Mouse (Mus musculus): ENCODE measurements at regions not wholly inside any gene's neighbourhood (a gene's known extent, or its start where the extent isn't known, plus 50 kb on each side); places are given as distances from the start of the nearest gene placed in this dataset.

DNA sequence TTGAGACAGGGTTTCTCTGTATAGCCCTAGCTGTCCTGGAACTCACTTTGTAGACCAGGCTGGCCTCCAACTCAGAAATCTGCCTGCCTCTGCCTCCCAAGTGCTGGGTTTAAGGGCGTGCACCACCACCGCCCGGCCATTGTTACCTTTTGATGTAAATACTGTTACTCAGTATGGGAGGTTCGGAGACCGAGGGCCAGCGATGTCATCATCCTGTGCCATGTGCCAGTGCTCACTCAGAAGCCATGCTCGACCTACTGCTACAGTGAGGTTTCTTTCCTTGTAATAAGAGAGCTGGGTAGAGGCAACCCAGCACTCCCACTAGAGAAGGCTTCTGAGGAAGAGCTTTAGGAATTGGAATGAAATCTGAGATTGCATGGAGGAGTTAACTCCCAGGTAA lies 191.6 kb upstream of the Tgfbr2 start:
- in situ Hi-C loops (cut with MboI): loop anchor here (10.0 kb wide), 1 partner anchor 152 kb away; no protein-coding TSS in a partner anchor

DNA sequence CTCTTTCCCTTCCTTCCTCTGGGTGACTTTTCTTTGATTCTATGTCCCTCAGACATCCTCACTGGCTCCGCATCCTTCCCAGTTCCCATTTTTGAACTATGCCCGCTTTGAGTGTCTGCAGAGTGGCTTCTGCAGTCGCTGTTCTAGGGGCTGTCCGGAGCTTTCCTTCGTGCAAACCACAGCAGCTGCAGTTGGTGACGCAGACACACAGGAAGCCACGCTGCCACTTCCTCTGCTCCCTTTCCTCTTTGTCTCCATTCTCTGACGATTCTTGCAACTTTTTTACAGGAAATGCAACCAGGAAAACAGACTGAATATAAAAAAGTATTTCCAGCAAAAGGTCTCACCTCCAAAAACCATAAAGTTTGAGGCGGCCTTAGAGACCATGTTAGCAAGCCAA lies 191.0 kb upstream of the Tgfbr2 start:
- in situ Hi-C loops (cut with MboI): loop anchor here (10.0 kb wide), 1 partner anchor 151 kb away; no protein-coding TSS in a partner anchor

DNA sequence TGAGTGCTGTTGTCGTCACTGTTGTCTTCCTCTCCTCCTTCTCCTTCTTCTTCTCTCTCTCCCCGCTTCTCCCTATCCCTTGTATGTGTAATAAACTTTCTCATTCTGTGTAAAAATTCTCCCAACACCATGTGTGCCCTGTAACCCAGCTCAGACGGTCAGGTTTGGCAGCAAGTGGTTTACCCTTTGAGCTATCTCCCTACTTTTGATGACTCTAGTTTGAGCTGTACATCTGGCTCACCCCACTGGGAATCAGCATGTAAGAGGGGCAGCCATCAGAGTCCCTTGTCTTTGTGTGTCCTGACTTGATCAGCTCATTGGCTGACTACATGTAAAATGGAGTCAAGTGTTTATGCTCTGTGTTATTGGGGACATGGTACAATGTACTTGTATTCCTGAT lies 190.5 kb upstream of the Tgfbr2 start:
- in situ Hi-C loops (cut with MboI): loop anchor here (10.0 kb wide), 1 partner anchor 151 kb away; no protein-coding TSS in a partner anchor

DNA sequence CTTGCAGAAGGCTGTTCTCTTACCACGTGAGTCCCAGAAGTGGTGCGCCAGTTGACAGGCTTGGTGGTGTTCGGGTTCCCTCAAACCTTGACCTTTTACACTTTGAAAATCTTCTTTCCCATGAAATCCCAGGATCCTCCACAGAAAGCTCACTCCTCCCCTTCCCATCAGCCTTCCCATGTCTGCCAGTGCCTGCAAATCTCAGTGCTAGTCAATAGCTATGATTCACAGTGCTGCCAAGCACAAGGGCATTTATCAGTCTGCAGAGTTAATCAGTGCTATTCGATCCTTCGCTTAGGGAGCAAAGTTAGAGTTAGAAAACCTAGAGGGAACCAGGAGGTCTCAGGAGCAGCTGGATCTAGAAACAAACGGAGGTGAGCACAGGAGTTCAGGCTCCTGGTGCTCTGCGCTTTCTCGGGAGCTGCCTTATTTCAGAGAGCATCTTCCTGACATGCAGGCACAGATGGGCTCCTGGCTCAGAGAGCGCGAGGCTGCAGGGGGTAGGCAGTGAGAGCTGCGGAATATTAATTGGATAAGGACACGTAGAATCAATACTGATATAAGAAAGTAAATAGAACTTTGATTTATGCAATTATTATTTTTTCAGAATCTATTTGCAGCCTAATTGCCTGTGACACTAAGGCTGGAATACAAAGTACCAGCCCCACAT lies 190.0 kb upstream of the Tgfbr2 start:
- in situ Hi-C loops (cut with MboI): loop anchor here (10.0 kb wide), 1 partner anchor 150 kb away; no protein-coding TSS in a partner anchor

- in situ Hi-C loops (cut with MboI): loop anchor here (10.0 kb wide), 1 partner anchor 146 kb away; no protein-coding TSS in a partner anchor
Measured at GRCm38 (mm10) chr9:116361092-116361491, 185.9 kb upstream of the Tgfbr2 start.

DNA sequence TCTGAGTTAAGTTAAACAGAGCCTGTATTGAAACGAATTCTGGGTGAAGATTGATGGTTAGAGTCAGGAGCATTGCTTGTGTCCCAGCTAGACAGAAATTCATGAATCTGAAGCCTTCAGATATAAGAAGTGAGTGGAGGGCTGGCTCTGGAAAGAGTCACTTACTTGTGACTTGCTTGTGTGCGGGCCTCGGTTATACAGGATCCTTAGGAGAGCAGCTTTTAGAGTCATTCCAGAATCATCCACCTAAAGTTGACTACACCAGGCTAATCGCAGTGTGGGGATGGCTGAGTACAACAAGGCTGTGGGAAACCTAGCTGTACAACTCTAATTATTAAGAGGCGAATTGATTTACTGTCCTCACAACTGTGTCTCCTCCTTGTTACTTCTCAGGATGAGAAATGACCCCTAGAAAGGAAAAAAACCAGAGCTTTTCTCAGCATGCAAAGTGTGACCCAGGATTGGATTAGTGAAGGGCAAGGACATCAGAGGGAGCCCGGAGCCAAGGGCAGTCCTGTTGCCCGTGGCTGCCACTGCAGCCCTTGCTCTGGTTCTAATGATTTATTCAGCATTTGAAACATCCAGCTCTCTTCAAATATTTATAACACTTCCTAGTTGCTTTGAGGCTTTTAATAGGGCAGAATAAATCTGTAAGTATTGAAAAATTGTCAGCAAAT lies 179.0 kb upstream of the Tgfbr2 start:
- in situ Hi-C loops (cut with MboI): no loop called here

DNA sequence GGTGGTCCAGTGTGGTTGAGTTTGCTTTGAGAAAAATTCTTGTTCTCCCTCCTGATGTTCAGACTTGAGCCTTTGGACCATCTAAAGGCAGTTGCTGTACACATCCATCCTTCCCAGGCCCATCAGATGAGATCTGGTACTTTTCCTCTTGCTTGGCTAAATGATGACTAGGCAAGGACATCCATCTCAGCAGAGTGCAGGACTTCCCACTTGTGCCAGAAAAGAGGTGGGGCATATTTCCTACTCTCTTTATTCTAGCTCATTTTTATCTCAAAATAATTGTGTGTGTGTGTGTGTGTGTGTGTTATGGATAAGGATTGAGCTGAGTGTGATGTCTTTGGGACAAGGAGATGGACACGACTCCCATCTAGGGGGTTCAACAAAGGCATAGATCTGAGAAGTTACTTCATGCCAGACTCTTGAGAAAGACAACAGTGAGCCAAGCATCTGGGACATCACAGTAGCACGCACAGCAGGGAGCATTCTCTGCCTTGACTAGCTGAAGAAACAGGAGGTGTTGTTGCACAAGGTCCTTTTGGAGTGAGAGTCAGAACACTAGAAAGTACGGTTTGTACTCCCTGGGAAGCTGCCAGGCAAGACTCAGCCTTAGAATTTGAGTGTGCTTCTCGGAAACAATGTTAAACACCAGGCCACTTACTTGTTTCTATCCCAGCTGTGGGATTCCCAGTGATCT lies 177.8 kb upstream of the Tgfbr2 start:
- in situ Hi-C loops (cut with MboI): no loop called here

GRCm38 (mm10) chr9:116350804-116351547 lies 175.8 kb upstream of the Tgfbr2 start:
- in situ Hi-C loops (cut with MboI): no loop called here

DNA sequence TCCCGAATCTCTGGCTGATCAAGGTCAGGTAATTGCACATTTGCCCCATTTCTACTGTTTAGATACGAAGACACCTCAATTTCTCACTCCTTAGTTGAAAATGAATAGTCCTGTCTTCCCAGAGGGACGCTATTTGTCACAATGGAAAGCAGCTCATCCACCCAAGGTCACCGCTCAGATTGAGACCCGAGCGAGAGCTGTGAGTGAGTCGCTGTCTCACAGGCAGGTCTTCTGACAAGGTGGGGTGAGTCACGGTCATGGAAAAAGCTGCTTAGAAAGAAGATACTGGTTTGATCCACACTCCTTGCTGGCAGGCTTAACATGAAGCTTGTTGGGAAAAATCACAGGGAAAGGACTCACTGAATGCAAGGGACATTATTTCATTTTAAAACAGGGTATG lies 171.9 kb upstream of the Tgfbr2 start:
- in situ Hi-C loops (cut with MboI): no loop called here

DNA sequence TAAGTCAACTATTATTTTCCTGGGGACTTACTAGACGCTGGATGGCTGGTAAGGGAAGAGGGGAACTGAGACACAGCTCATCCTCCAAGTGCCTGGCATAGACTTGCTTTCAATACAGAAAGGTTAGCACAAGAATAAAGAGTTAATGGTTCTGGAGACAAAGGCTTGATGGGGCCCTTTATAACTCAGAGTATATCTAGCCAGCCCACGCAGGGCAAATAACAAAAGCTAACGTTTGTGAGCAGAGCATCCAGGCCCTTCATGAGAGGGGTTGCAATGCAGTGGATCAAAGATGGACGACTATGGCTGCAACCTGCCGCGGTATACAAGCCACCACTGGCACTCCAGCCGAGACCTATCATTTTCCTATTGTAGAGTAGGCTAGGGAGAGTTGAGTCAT lies 171.3 kb upstream of the Tgfbr2 start:
- in situ Hi-C loops (cut with MboI): no loop called here

DNA sequence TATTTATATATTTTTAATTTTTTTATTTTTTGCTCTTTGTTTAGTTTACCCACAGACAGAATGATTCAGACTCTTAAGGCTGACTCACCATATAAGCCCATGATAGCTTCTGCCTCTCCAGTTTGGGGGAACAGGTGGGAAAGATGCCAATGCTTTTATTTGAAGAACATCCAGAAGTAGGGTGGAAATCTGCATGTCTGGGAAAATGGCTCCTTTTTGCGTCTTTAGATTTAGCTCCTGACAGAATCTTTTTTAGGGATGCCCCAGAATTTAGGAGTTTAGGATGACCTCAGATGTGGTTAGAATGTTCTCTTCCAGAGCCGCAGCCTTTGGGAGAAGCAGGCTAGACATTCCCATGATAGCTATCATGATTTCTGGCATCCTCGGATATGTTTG lies 167.9 kb upstream of the Tgfbr2 start:
- in situ Hi-C loops (cut with MboI): no loop called here

DNA sequence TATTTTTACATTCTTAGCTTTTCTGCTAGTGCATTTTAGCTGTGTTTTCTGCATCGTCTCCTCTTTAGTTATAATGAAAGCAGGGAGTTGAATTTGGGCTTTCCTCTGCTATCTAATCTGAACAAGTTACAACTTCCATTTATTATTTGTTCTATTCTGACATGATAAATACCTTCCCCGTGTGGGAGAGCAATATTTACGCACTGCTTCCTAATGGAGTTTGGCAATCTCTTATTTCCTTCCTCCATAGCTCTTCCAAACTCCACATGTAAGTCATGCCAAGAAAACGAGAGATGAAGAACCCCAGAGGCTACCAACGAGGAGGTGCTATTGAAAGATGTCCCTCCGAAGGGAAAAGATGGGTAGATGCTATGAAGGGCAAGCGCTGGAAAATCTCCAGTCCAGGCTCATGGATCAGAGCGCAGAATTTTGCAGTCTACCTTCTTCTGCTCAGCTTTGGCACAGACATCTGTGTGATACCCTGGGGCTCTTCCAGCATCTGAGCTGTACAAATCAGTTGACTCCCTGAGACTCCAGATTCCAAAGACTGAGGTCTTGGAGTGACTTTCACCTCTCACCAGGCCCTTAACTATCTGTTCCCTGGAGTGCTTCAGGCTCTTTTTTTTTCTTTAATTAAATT lies 167.4 kb upstream of the Tgfbr2 start:
- in situ Hi-C loops (cut with MboI): no loop called here

DNA sequence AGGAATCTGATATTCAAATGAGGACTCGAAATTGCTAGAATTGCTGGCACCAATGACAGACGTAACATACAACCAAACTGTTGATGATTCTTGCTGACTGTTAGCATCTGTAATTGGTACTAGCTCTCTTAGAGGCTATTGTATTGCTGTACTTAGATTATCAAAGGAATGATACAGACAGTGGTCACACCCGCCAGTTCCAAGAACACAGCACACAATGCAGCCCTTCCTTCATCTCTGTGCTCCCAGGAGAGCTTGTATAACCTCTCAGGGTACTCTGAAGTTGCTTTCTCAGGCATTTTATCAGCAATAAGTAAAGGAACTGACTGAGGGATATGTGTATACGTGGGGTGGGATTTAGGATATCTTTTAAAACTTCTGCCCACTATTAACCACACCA lies 166.8 kb upstream of the Tgfbr2 start:
- in situ Hi-C loops (cut with MboI): no loop called here

- in situ Hi-C loops (cut with MboI): no loop called here
Measured at GRCm38 (mm10) chr9:116340952-116341351, 165.8 kb upstream of the Tgfbr2 start.

GRCm38 (mm10) chr9:116338729-116339100 lies 163.6 kb upstream of the Tgfbr2 start:
- in situ Hi-C loops (cut with MboI): no loop called here

DNA sequence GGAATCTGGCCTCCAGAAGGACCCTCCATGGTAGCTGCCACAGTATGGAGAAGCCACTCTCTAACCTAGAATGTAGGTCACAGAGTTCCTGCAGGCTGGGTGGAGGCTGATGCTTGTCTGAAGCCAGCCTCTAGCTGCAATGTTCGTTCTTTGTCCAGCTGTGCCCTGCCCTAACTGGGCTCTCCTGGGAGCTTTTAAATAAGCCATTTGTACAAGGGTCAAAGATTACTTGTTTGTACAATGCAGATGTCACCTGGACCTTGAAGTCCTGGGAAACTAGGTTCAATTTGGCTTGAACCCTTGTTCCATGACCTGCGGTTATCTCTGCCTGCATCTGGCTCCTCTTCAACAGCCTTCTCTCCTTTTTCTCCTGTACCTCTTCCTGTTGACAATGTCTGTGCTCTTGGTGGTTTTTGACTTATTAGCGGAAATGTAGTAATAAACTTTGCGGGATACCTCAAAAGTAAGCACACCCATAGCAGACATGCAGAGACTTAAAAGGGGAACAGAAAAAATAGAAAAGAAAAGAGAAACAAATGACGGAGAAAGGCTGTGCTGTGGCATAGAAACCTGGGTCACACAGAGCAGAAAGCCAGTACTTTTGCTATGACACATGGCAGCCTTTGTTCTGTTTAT lies 163.1 kb upstream of the Tgfbr2 start:
- in situ Hi-C loops (cut with MboI): no loop called here

DNA sequence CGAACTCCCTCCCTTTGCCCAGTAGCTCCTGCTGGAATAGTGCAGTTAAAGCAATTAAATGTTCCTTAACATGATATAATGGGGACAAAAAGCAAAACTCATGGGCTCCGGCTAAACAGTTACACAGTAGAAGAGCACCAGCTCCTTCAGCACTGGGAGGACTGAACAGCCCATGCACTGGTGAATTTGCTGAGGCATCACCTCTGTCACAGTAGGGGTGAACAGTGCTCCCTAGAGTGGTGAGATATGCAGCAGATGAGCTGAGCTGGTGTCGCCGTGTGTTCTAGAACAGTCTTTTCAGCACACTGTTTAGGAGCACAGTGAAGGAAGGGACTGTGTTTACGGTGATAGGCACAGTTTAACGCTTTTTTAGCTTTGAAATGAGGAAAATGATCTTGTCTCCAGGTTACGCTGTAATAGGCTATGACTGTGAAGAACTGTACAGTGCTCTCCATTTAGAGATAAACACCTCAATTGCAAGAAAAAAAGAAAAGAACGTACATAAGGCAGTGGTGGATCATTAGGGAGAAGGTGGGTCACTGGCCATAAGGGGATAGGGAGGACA lies 162.4 kb upstream of the Tgfbr2 start:
- in situ Hi-C loops (cut with MboI): no loop called here

GRCm38 (mm10) chr9:116335561-116336478 lies 160.7 kb upstream of the Tgfbr2 start:
- in situ Hi-C loops (cut with MboI): no loop called here

GRCm38 (mm10) chr9:116333956-116334463 lies 158.8 kb upstream of the Tgfbr2 start:
- in situ Hi-C loops (cut with MboI): no loop called here

Data from mature B cell (primary cell).